Mouse (Mus musculus): ENCODE measurements around the gene Zfp110.

- TF ChIP-seq CTCF (IDR thresholded peaks at IDR 0.05; ENCODE audit: low read depth) (no peak), EP300 (IDR thresholded peaks at IDR 0.05; ENCODE audit: low read depth) (no peak)
These were observed 47.2 kb upstream of the Zfp110 start for GRCm38 (mm10) chr7:12787333-12787732.

Data from heart, postnatal 0 days (tissue).